Mouse (Mus musculus) embryonic facial prominence, embryonic 14.5 days (tissue): ENCODE measurements around the gene Lhfp. TPM values are rescaled to one million over a fixed set of nuclear protein-coding genes. Genes with fewer than 3 reads are reported as not detected.

Source experiments
- ATAC-seq: fragments of 200-750 bp; cut with Nextera tagmentation; 2 replicates; pipeline ENCODE4 v1.8.0; 2017; ENCODE audit warnings: low read depth, moderate number of reproducible peaks, moderate TSS enrichment
- DNase-seq: peaks from one replicate; pipeline ENCODE4 v3.0.0-alpha.2; 2015; ENCODE audit warnings: low spot score
- H3K27ac ChIP-seq: fragments of 300-500 bp; sonication (generic); replicated peaks from 2 replicates; pipeline ENCODE4 v1.5.1; 2014; ENCODE audit warnings: low read depth, mild to moderate bottlenecking, low read length, moderate library complexity
- H3K27me3 ChIP-seq: fragments of 300-500 bp; sonication (generic); replicated peaks from 2 replicates; pipeline ENCODE4 v1.6.1; 2014; ENCODE audit warnings: low read length; ENCODE audit not compliant: control insufficient read depth, insufficient read depth
- H3K36me3 ChIP-seq: fragments of 300-500 bp; sonication (generic); 2 replicates; pipeline ENCODE4 v1.6.1; 2014; ENCODE audit warnings: low read length, mixed read lengths; ENCODE audit not compliant: control insufficient read depth, insufficient read depth
- H3K4me1 ChIP-seq: fragments of 300-500 bp; sonication (generic); 2 replicates; pipeline ENCODE4 v1.6.1; 2014; ENCODE audit warnings: antibody characterized with exemption, low read length; ENCODE audit not compliant: control insufficient read depth, insufficient read depth
- H3K4me2 ChIP-seq: fragments of 300-500 bp; sonication (generic); 2 replicates; pipeline ENCODE4 v1.6.1; 2014; ENCODE audit warnings: low read depth, mild to moderate bottlenecking, low read length, moderate library complexity, mixed read lengths
- H3K4me3 ChIP-seq: fragments of 300-500 bp; sonication (generic); 2 replicates; pipeline ENCODE4 v1.5.1; 2014; ENCODE audit warnings: low read depth, mild to moderate bottlenecking, low read length
- H3K9ac ChIP-seq: fragments of 300-500 bp; sonication (generic); 2 replicates; pipeline ENCODE4 v1.6.1; 2014; ENCODE audit warnings: low read depth, mild to moderate bottlenecking, low read length, moderate library complexity, mixed read lengths
- H3K9me3 ChIP-seq: fragments of 300-500 bp; sonication (generic); 2 replicates; pipeline ENCODE4 v1.6.1; 2016; ENCODE audit warnings: low read length; ENCODE audit not compliant: control insufficient read depth
- WGBS: fragments of 180-500 bp; shearing (Covaris S2); extraction: QIAGEN DNeasy Blood & Tissue Kit; methylation state at CpG from one replicate; pipeline ENCODE4 v1.1.7; 2014; 5-methylcytosine and 5-hydroxymethylcytosine counted together
- polyA plus RNA-seq: library from polyadenylated mRNA; unstranded; fragments of >200 nt; fragmentation: Nextera tagmentation; extraction: Ambion mirVana; gene quantifications from 2 replicates; pipeline ENCODE4 v1.2.1, GENCODE M21; 2014

Lhfp gene
- polyA plus RNA-seq, 1 experiment from 2014 or later: 73.9 TPM

GRCm38 (mm10) chr3:53166001-53166400 is 124.7 kb downstream of the Lhfp start:
- DNase-seq: no peak
- no peak overlapping the region for H3K27ac ChIP-seq
- 24% methylated on average over 8 of the region's 8 CpGs for WGBS
- H3K4me3 ChIP-seq: no peak overlapping the region
- H3K9me3 ChIP-seq: no peaks in the 10 kb centered on the region
- H3K27me3 ChIP-seq: no peaks in the 10 kb centered on the region
- no peak overlapping the region for H3K4me2 ChIP-seq
- no peak for ATAC-seq
- H3K36me3 ChIP-seq: no peaks in the 10 kb centered on the region
- H3K4me1 ChIP-seq: no peaks in the 10 kb centered on the region
- H3K9ac ChIP-seq: no peak overlapping the region

- no peak overlapping the region for H3K4me3 ChIP-seq
- H3K9ac ChIP-seq: no peak overlapping the region
- no peaks in the 10 kb centered on the region for H3K27me3 ChIP-seq
- no peak overlapping the region for H3K4me2 ChIP-seq
- no peaks in the 10 kb centered on the region for H3K36me3 ChIP-seq
- ATAC-seq (no peak), DNase-seq (no peak)
- 79% methylated on average over 3 of the region's 3 CpGs for WGBS
- H3K27ac ChIP-seq: no peak overlapping the region
- no peaks in the 10 kb centered on the region for H3K9me3 ChIP-seq
- no peaks in the 10 kb centered on the region for H3K4me1 ChIP-seq
These were observed 128.2 kb downstream of the Lhfp start for GRCm38 (mm10) chr3:53169486-53169885.

- ATAC-seq: no peak
- 65% methylated on average over 10 of the region's 10 CpGs for WGBS
- Histone ChIP-seq H3K27me3 (no peaks in the 10 kb centered on the region), H3K9me3 (no peaks in the 10 kb centered on the region), H3K4me2 (no peak overlapping the region), H3K36me3 (no peaks in the 10 kb centered on the region), H3K4me3 (no peak overlapping the region), H3K9ac (no peak overlapping the region), H3K4me1 (no peaks in the 10 kb centered on the region), H3K27ac (no peak overlapping the region)
- no peak for DNase-seq
These were observed 132.2 kb downstream of the Lhfp start for GRCm38 (mm10) chr3:53173310-53174063.

GRCm38 (mm10) chr3:53179936-53180335 is 138.6 kb downstream of the Lhfp start:
- H3K9ac ChIP-seq: no peak overlapping the region
- 96% methylated on average over 6 of the region's 6 CpGs for WGBS
- no peaks in the 10 kb centered on the region for H3K36me3 ChIP-seq
- H3K27me3 ChIP-seq: no peaks in the 10 kb centered on the region
- no peak overlapping the region for H3K4me2 ChIP-seq
- no peak overlapping the region for H3K4me3 ChIP-seq
- no peak for ATAC-seq
- DNase-seq: no peak
- H3K9me3 ChIP-seq: no peaks in the 10 kb centered on the region
- 0 out of 2 replicates have a peak, but pooled peaks cover 4% of the 10 kb centered on the region for H3K4me1 ChIP-seq
- H3K27ac ChIP-seq: no peak overlapping the region

- Histone ChIP-seq H3K36me3 (no peaks in the 10 kb centered on the region), H3K4me3 (no peak overlapping the region), H3K9me3 (no peaks in the 10 kb centered on the region), H3K4me2 (no peak overlapping the region), H3K4me1 (0 out of 2 replicates have a peak, but pooled peaks cover 4% of the 10 kb centered on the region), H3K9ac (no peak overlapping the region), H3K27ac (no peak overlapping the region), H3K27me3 (no peaks in the 10 kb centered on the region)
- no peak for ATAC-seq
- DNase-seq: no peak
- 93% methylated on average over 2 of the region's 2 CpGs for WGBS
These were observed 144.1 kb downstream of the Lhfp start for GRCm38 (mm10) chr3:53185439-53185838.

- 88% methylated on average over 4 of the region's 4 CpGs for WGBS
- no peaks in the 10 kb centered on the region for H3K9me3 ChIP-seq
- no peak overlapping the region for H3K4me2 ChIP-seq
- no peak overlapping the region for H3K27ac ChIP-seq
- ATAC-seq (no peak), DNase-seq (no peak)
- H3K36me3 ChIP-seq: no peaks in the 10 kb centered on the region
- H3K27me3 ChIP-seq: no peaks in the 10 kb centered on the region
- no peaks in the 10 kb centered on the region for H3K4me1 ChIP-seq
- H3K4me3 ChIP-seq: no peak overlapping the region
- no peak overlapping the region for H3K9ac ChIP-seq
These were observed 152.1 kb downstream of the Lhfp start for GRCm38 (mm10) chr3:53193441-53193840.

- Histone ChIP-seq H3K4me3 (no peak overlapping the region), H3K36me3 (no peaks in the 10 kb centered on the region), H3K27me3 (no peaks in the 10 kb centered on the region), H3K4me2 (no peak overlapping the region), H3K9ac (no peak overlapping the region), H3K9me3 (no peaks in the 10 kb centered on the region), H3K4me1 (peaks cover under 1% of the 10 kb centered on the region; the same call in 1 of the 2 replicates), H3K27ac (no peak overlapping the region)
- DNase-seq (peak; percentile 64), ATAC-seq (peak; percentile 57)
- WGBS: 51% methylated on average over 8 of the region's 8 CpGs
These were observed 154.4 kb downstream of the Lhfp start for GRCm38 (mm10) chr3:53195666-53196107.

GRCm38 (mm10) chr3:53200175-53200574 is 158.8 kb downstream of the Lhfp start:
- H3K4me2 ChIP-seq: no peak overlapping the region
- no peak overlapping the region for H3K4me3 ChIP-seq
- no peak overlapping the region for H3K27ac ChIP-seq
- peaks cover 35% of the 10 kb centered on the region for H3K4me1 ChIP-seq
- no peak overlapping the region for H3K9ac ChIP-seq
- H3K9me3 ChIP-seq: no peaks in the 10 kb centered on the region
- 63% methylated on average over 8 of the region's 8 CpGs for WGBS
- H3K27me3 ChIP-seq: no peaks in the 10 kb centered on the region
- no peak for DNase-seq
- no peaks in the 10 kb centered on the region for H3K36me3 ChIP-seq
- no peak for ATAC-seq

- Histone ChIP-seq H3K27me3 (no peaks in the 10 kb centered on the region), H3K4me1 (peaks cover 35% of the 10 kb centered on the region), H3K9ac (no peak overlapping the region), H3K4me3 (no peak overlapping the region), H3K9me3 (no peaks in the 10 kb centered on the region), H3K36me3 (no peaks in the 10 kb centered on the region), H3K27ac (no peak overlapping the region), H3K4me2 (no peak overlapping the region)
- DNase-seq (no peak), ATAC-seq (no peak)
- 66% methylated on average over 10 of the region's 10 CpGs for WGBS
These were observed 159.5 kb downstream of the Lhfp start for GRCm38 (mm10) chr3:53200853-53201252.
